Mouse (Mus musculus) ES-E14 (cell line): Measurements from ENCODE around the gene Slain2. TPM values are rescaled to one million over a fixed set of nuclear protein-coding genes. Genes with fewer than 3 reads are reported as not detected.

Experiments used
- DNase-seq: peaks from one replicate; pipeline ENCODE4 v3.0.0-alpha.2; 2013; ENCODE audit warnings: low read depth, low spot score
- H3K27ac ChIP-seq: 2 replicates; pipeline ENCODE4 v1.5.1; 2012; ENCODE audit warnings: low read depth, mild to moderate bottlenecking, low read length, moderate library complexity, mixed read lengths; ENCODE audit not compliant: poor library complexity, insufficient read depth, severe bottlenecking
- H3K36me3 ChIP-seq: 2 replicates; pipeline ENCODE4 v1.6.1; 2012; ENCODE audit warnings: mild to moderate bottlenecking, low read length, moderate library complexity, mixed read lengths; ENCODE audit not compliant: control insufficient read depth, poor library complexity, insufficient read depth, severe bottlenecking
- H3K4me1 ChIP-seq, 2 experiments: fragments of 150-350 bp in 1 of 2; sonication (generic) in 1 of 2; 2 replicates each; pipeline ENCODE4 v1.6.1; 2012; ENCODE audit warnings: low read length in 2 of 2, mild to moderate bottlenecking in 1 of 2, mixed read lengths in 1 of 2; ENCODE audit not compliant: control insufficient read depth in 2 of 2, insufficient read depth in 2 of 2, poor library complexity in 1 of 2
- H3K4me3 ChIP-seq, 2 experiments: fragments of 150-350 bp in 1 of 2; sonication (generic) in 1 of 2; 2 replicates each; pipeline ENCODE4 v1.5.1; 2012; ENCODE audit warnings: low read length in 2 of 2, low read depth in 1 of 2, mild to moderate bottlenecking in 1 of 2, mixed read lengths in 1 of 2; ENCODE audit not compliant: insufficient read depth in 1 of 2, poor library complexity in 1 of 2, severe bottlenecking in 1 of 2
- H3K9ac ChIP-seq: 2 replicates; pipeline ENCODE4 v1.6.1; 2012; ENCODE audit warnings: low read depth, mild to moderate bottlenecking, low read length, mixed read lengths; ENCODE audit not compliant: poor library complexity, insufficient read depth, severe bottlenecking
- H3K9me3 ChIP-seq: fragments of 150-350 bp; sonication (generic); 2 replicates; pipeline ENCODE4 v1.6.1; 2012; ENCODE audit warnings: low read depth, mild to moderate bottlenecking, low read length; ENCODE audit not compliant: control insufficient read depth, insufficient read depth
- CHD2 ChIP-seq: IDR thresholded peaks from 2 replicates; pipeline ENCODE4 v1.6.1; 2014; ENCODE audit warnings: mild to moderate bottlenecking, low read depth, low read length, inconsistent platforms
- HCFC1 ChIP-seq: IDR thresholded peaks from 2 replicates; pipeline ENCODE4 v1.6.1; 2012; ENCODE audit warnings: low read length, inconsistent platforms, borderline replicate concordance; ENCODE audit not compliant: insufficient read depth
- MAFK ChIP-seq: IDR thresholded peaks from 2 replicates; pipeline ENCODE4 v1.6.1; 2014; ENCODE audit warnings: mild to moderate bottlenecking, low read depth, low read length, inconsistent platforms; ENCODE audit not compliant: insufficient read depth
- ZC3H11A ChIP-seq: IDR thresholded peaks from 2 replicates; pipeline ENCODE4 v1.6.1; 2012; ENCODE audit warnings: low read depth, mild to moderate bottlenecking, inconsistent platforms, low read length, borderline replicate concordance
- ZNF384 ChIP-seq: IDR thresholded peaks from 2 replicates; pipeline ENCODE4 v1.6.1; 2012; ENCODE audit warnings: low read depth, low read length, inconsistent platforms
- in situ Hi-C, 2 experiments: fragments of 600-800 bp; cut with MboI; formaldehyde crosslinking; loops; one replicate each; pipeline ENCODE4 v1.15.1; 2025; ENCODE audit warnings: low sequenced_read_pairs in 2 of 2, inconsistent platforms in 1 of 2; ENCODE audit not compliant: unreplicated experiment in 2 of 2
- total RNA-seq: library from RNA; depleted of rRNA; stranded (reverse); fragments of 300-350 nt; gene quantifications from 2 replicates; pipeline ENCODE4 v1.2.3, GENCODE M21; 2012

The Slain2 gene
- total RNA-seq, 1 experiment, result 24.5 TPM

- in situ Hi-C loops, result no loop called here
- TF ChIP-seq CHD2, result no peak
- no peak for TF ChIP-seq ZC3H11A
- TF ChIP-seq MAFK, result no peak
- TF ChIP-seq ZNF384, result no peak
- TF ChIP-seq HCFC1, result no peak
- peak within 1 kb of the TSS; percentile 66 to 78 for H3K4me3 ChIP-seq
- no peaks in the 10 kb centered on the region for H3K36me3 ChIP-seq
- H3K9ac ChIP-seq, result peak within 1 kb of the TSS; percentile 65
- no peaks in the 10 kb centered on the region for H3K9me3 ChIP-seq
- peak; percentile 60 for DNase-seq
- peaks cover 2 to 3% of the 10 kb centered on the region in 2 experiments; a peak in 2 of 4 replicates for H3K4me1 ChIP-seq
- no peak within 1 kb of the TSS for H3K27ac ChIP-seq
Observed at GRCm38 (mm10) chr5:72868091-72868875, 45.8 kb upstream of the Slain2 start, which contains the start of gene Tec. Tec (minus strand) TSS chr5:72868483.

- in situ Hi-C loops, result no loop called here
Observed at GRCm38 (mm10) chr5:72869779-72870608, 44.1 kb upstream of the Slain2 start.

GRCm38 (mm10) chr5:72871114-72871513 is 43.0 kb upstream of the Slain2 start:
- Histone ChIP-seq H3K27ac (no peak overlapping the region), H3K4me3 (no peak overlapping the region), H3K4me1 (peaks cover 3 to 5% of the 10 kb centered on the region in 2 experiments; a peak in 3 of 4 replicates), H3K9me3 (no peaks in the 10 kb centered on the region), H3K36me3 (no peaks in the 10 kb centered on the region), H3K9ac (no peak overlapping the region)
- DNase-seq, result no peak
- TF ChIP-seq MAFK (no peak), HCFC1 (no peak), ZC3H11A (no peak), CHD2 (no peak), ZNF384 (no peak)
- in situ Hi-C loops, result no loop called here

More at GRCm38 (mm10) chr5:72869779-72870608, 44.1 kb upstream of the Slain2 start:
- no peak for TF ChIP-seq CHD2
- TF ChIP-seq ZNF384, result no peak
- TF ChIP-seq HCFC1, result no peak
- no peak for TF ChIP-seq MAFK
- no peak for TF ChIP-seq ZC3H11A
- no peak overlapping the region for H3K9ac ChIP-seq
- H3K4me1 ChIP-seq, result peaks cover 3% of the 10 kb centered on the region in 2 experiments; a peak in 3 of 4 replicates
- H3K9me3 ChIP-seq, result no peaks in the 10 kb centered on the region
- no peaks in the 10 kb centered on the region for H3K36me3 ChIP-seq
- H3K4me3 ChIP-seq, result no peak overlapping the region
- DNase-seq, result no peak
- H3K27ac ChIP-seq, result no peak overlapping the region

DNA sequence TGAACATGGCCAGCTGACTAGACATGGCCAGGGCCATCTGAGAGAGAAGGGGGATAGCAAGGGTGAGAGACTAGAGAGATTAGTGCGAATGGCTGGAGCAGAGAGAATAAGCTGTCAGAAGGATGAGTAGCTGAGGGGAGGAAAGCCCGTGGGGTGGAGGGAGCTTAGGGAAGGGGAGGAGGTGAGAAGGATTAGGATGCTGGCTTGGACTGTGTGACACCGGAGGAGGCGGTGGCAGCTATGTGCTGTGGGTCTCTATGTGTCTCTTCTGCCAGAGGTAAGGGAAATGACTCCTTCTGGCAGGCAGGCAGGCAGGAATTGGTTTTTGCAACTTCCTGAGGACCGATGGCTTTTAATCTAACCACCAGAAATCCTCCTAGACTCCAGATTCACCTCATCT is 34.4 kb upstream of the Slain2 start:
- H3K9me3 ChIP-seq, result no peaks in the 10 kb centered on the region
- H3K27ac ChIP-seq, result no peak overlapping the region
- H3K4me1 ChIP-seq, result peaks cover 4 to 8% of the 10 kb centered on the region in 2 experiments; a peak in 3 of 4 replicates
- TF ChIP-seq MAFK (no peak), CHD2 (no peak), ZC3H11A (no peak), HCFC1 (no peak), ZNF384 (no peak)
- H3K4me3 ChIP-seq, result no peak overlapping the region
- no peak overlapping the region for H3K9ac ChIP-seq
- in situ Hi-C loops, result no loop called here
- DNase-seq, result no peak
- H3K36me3 ChIP-seq, result no peaks in the 10 kb centered on the region
